Mouse (Mus musculus): ENCODE measurements around the gene 9530003J23Rik.

9530003J23Rik gene

GRCm38 (mm10) chr10:117185399-117186089, 53.0 kb downstream of the 9530003J23Rik start:
- no peak for DNase-seq (ENCODE audit: low spot score in 2 of 2)
